ENCODE assay signal across 34 mouse cellular contexts in genomic region chr12:54037602-54038001, GRCm38 (mm10).
"Had no signal": no experiment of that assay in that cellular context is flagged by ENCODE, and none has a peak within 500 bp of the region (broad histone marks: within the 10 kb centered on the region; RNA-seq: fewer than 3 reads in every experiment).

No protein-coding gene starts in this region.

- DNase-seq: heart, postnatal 10 days; heart, postnatal 14 days; heart, postnatal 36 days; heart, postnatal 4 days; kidney, adult 11 months; kidney, adult 18-20 months; kidney, adult 2 months; kidney, adult 8-10 months; kidney, adult 9 months; kidney, postnatal 10 days; kidney, postnatal 14 days; kidney, postnatal 25 days; kidney, postnatal 36 days; kidney, postnatal 4 days; layer of hippocampus, adult 9-11 months; layer of hippocampus, postnatal 36 days had no signal

- H3K36me3 ChIP-seq: heart, embryonic 12.5 days; heart, embryonic 13.5 days; heart, embryonic 15.5 days; hindbrain, embryonic 10.5 days; hindbrain, embryonic 12.5 days; hindbrain, embryonic 13.5 days; hindbrain, embryonic 15.5 days; intestine, embryonic 15.5 days; kidney, embryonic 15.5 days had no signal

- H3K27me3 ChIP-seq: heart, embryonic 12.5 days; heart, embryonic 13.5 days; heart, embryonic 15.5 days; hindbrain, embryonic 12.5 days; hindbrain, embryonic 13.5 days; hindbrain, embryonic 15.5 days; intestine, embryonic 15.5 days had no signal

- H3K4me3 ChIP-seq: heart, embryonic 12.5 days; heart, embryonic 13.5 days; heart, embryonic 15.5 days; hindbrain, embryonic 10.5 days; hindbrain, embryonic 12.5 days; hindbrain, embryonic 13.5 days; hindbrain, embryonic 15.5 days; intestine, embryonic 15.5 days; kidney, embryonic 15.5 days; layer of hippocampus, adult 2 months; left cerebral cortex, adult 2 months had no signal

- H3K4me2 ChIP-seq: heart, embryonic 11.5 days; heart, embryonic 12.5 days; heart, embryonic 13.5 days; heart, embryonic 15.5 days; hindbrain, embryonic 12.5 days; hindbrain, embryonic 13.5 days; hindbrain, embryonic 14.5 days; hindbrain, embryonic 15.5 days; intestine, embryonic 15.5 days; kidney, embryonic 15.5 days had no signal

- ATAC-seq: hindbrain, embryonic 16.5 days; hindbrain, postnatal 0 days; inflammation-experienced regulatory T-cells, adult 6 months; intestine, embryonic 15.5 days; intestine, embryonic 16.5 days; intestine, postnatal 0 days had no signal
